Mouse (Mus musculus): ENCODE data around the gene Tnip1.

DNA sequence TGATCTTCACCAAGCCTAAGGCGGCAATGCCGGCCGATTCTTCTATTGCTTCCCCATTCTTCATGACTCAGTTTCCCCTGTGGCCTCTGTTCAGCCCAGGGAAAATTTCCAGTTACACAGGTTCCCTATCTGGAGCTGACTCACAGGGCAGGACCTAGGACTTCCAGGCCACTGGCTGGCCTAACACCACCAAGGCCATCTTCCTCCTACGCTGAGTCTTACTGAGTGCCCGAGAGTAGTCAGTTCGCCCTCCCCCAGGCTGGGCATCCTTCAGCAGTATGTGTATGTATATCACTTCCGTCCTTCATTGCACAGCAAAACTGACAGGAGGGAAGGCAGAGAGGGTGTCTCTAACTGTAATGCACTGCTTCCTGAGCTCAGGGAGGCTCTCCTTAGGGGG, 28.5 kb downstream of the Tnip1 start:
- TF ChIP-seq CTCF (IDR thresholded peaks at IDR 0.05; ENCODE audit: low read depth), result no peak
- no peak for TF ChIP-seq EP300 (IDR thresholded peaks at IDR 0.05; ENCODE audit: low read depth)
